Mouse (Mus musculus): ENCODE results near the gene Cdcp2. TPM values are rescaled to one million over a fixed set of nuclear protein-coding genes. Genes with fewer than 3 reads are reported as not detected.

Cdcp2 gene
- total and polyA plus RNA-seq, 3 experiments: not detected

- Histone ChIP-seq H3K4me1 (ENCODE audit: control insufficient read depth in 1 of 2, insufficient read depth in 2 of 2, low read length in 2 of 2) (0 out of 4 replicates have a peak, but pooled peaks cover 0 to 2% of the 10 kb centered on the region in 2 experiments), H3K79me2 (ENCODE audit: control insufficient read depth, insufficient read depth, low read length, poor library complexity) (no peaks in the 10 kb centered on the region), H3K36me3 (ENCODE audit: control insufficient read depth in 1 of 2, insufficient read depth in 2 of 2, low read length in 2 of 2) (no peaks in the 10 kb centered on the region; a peak in 1 of 4 replicates), H3K27me3 (ENCODE audit: control insufficient read depth in 1 of 2, insufficient read depth in 2 of 2, low read length in 2 of 2) (no peaks in the 10 kb centered on the region; a peak in 1 of 4 replicates), H3K27ac (ENCODE audit: control insufficient read depth, low read depth, low read length) (no peak overlapping the region), H3K4me3 (ENCODE audit: control insufficient read depth in 1 of 2, insufficient read depth in 1 of 2, low read depth in 2 of 2, low read length in 2 of 2) (no peak overlapping the region), H3K9ac (ENCODE audit: control insufficient read depth, low read depth, low read length, poor library complexity, severe bottlenecking) (no peak overlapping the region), H3K9me3 (replicated peaks; ENCODE audit: insufficient read depth, low read length) (no peaks in the 10 kb centered on the region)
- TF ChIP-seq TBP (IDR thresholded peaks at IDR 0.05; ENCODE audit: low read depth, low read length) (no peak), POLR2AphosphoS2 (IDR thresholded peaks at IDR 0.05; ENCODE audit: low read length) (no peak)
- no peak for DNase-seq (ENCODE audit: low read depth, low spot score)
Measured at GRCm38 (mm10) chr4:107119056-107119455, 22.4 kb downstream of the Cdcp2 start.

- Histone ChIP-seq H3K9ac (ENCODE audit: control insufficient read depth, low read depth, low read length, poor library complexity, severe bottlenecking) (no peak overlapping the region), H3K9me3 (replicated peaks; ENCODE audit: insufficient read depth, low read length) (no peaks in the 10 kb centered on the region), H3K79me2 (ENCODE audit: control insufficient read depth, insufficient read depth, low read length, poor library complexity) (no peaks in the 10 kb centered on the region), H3K4me1 (ENCODE audit: control insufficient read depth in 1 of 2, insufficient read depth in 2 of 2, low read length in 2 of 2) (0 out of 4 replicates have a peak, but pooled peaks cover 0 to 2% of the 10 kb centered on the region in 2 experiments), H3K27me3 (ENCODE audit: control insufficient read depth in 1 of 2, insufficient read depth in 2 of 2, low read length in 2 of 2) (no peaks in the 10 kb centered on the region; a peak in 1 of 4 replicates), H3K27ac (ENCODE audit: control insufficient read depth, low read depth, low read length) (no peak overlapping the region), H3K4me3 (ENCODE audit: control insufficient read depth in 1 of 2, insufficient read depth in 1 of 2, low read depth in 2 of 2, low read length in 2 of 2) (no peak overlapping the region), H3K36me3 (ENCODE audit: control insufficient read depth in 1 of 2, insufficient read depth in 2 of 2, low read length in 2 of 2) (no peaks in the 10 kb centered on the region; a peak in 1 of 4 replicates)
- TF ChIP-seq MAFK (IDR thresholded peaks at IDR 0.05; ENCODE audit: borderline replicate concordance, low read depth, low read length) (no peak), POLR2AphosphoS5 (IDR thresholded peaks at IDR 0.05; ENCODE audit: borderline replicate concordance, low read depth, low read length) (no peak), POLR2AphosphoS2 (IDR thresholded peaks at IDR 0.05; ENCODE audit: low read length) (no peak), MEF2A (IDR thresholded peaks at IDR 0.05; ENCODE audit: extremely low read depth, insufficient replicate concordance, low read depth, low read length, poor library complexity, severe bottlenecking) (no peak)
- no peak for DNase-seq (ENCODE audit: low read depth, low spot score)
Measured at GRCm38 (mm10) chr4:107120676-107121075, 24.0 kb downstream of the Cdcp2 start.

- Histone ChIP-seq H3K27me3 (ENCODE audit: control insufficient read depth in 1 of 2, insufficient read depth in 2 of 2, low read length in 2 of 2) (no peaks in the 10 kb centered on the region; a peak in 1 of 4 replicates), H3K36me3 (ENCODE audit: control insufficient read depth in 1 of 2, insufficient read depth in 2 of 2, low read length in 2 of 2) (no peaks in the 10 kb centered on the region; a peak in 1 of 4 replicates), H3K9me3 (replicated peaks; ENCODE audit: insufficient read depth, low read length) (no peaks in the 10 kb centered on the region), H3K27ac (ENCODE audit: control insufficient read depth, low read depth, low read length) (no peak overlapping the region), H3K79me2 (ENCODE audit: control insufficient read depth, insufficient read depth, low read length, poor library complexity) (no peaks in the 10 kb centered on the region), H3K9ac (ENCODE audit: control insufficient read depth, low read depth, low read length, poor library complexity, severe bottlenecking) (no peak overlapping the region), H3K4me1 (ENCODE audit: control insufficient read depth in 1 of 2, insufficient read depth in 2 of 2, low read length in 2 of 2) (0 out of 4 replicates have a peak, but pooled peaks cover 0 to 2% of the 10 kb centered on the region in 2 experiments), H3K4me3 (ENCODE audit: control insufficient read depth in 1 of 2, insufficient read depth in 1 of 2, low read depth in 2 of 2, low read length in 2 of 2) (no peak overlapping the region)
- DNase-seq (ENCODE audit: low read depth, low spot score): no peak
- TF ChIP-seq RAD21 (IDR thresholded peaks at IDR 0.05; ENCODE audit: low read depth, low read length) (peak; percentile 17), NELFE (IDR thresholded peaks at IDR 0.05; ENCODE audit: low read depth, low read length) (no peak), SMC3 (IDR thresholded peaks at IDR 0.05; ENCODE audit: low read depth, low read length) (peak; percentile 45), MYB (IDR thresholded peaks at IDR 0.05; ENCODE audit: low read depth, low read length) (no peak), CHD1 (IDR thresholded peaks at IDR 0.05; ENCODE audit: low read depth, low read length) (no peak), CTCF (IDR thresholded peaks at IDR 0.05 in 2 of 3, conservative IDR thresholded peaks at IDR 0.05 in 1 of 3; ENCODE audit: control insufficient read depth in 1 of 3, insufficient read depth in 1 of 3, low read depth in 2 of 3, low read length in 3 of 3, poor library complexity in 1 of 3, severe bottlenecking in 1 of 3) (peak in 2 of 3 experiments; percentile 34 to 39; a peak in 3 of 6 replicates)
Measured at GRCm38 (mm10) chr4:107121165-107121943, 24.7 kb downstream of the Cdcp2 start.
